Mouse (Mus musculus): ENCODE data around the gene Sumf1.

- TF ChIP-seq POLR2A (IDR thresholded peaks at IDR 0.05; ENCODE audit: insufficient read depth, low read length), result no peak
- TF ChIP-seq CTCF (IDR thresholded peaks at IDR 0.05; ENCODE audit: low read depth, low read length), result no peak
- no peak for TF ChIP-seq EP300 (IDR thresholded peaks at IDR 0.05; ENCODE audit: insufficient read depth, low read depth, low read length)
Observed at GRCm38 (mm10) chr6:108093449-108093848, 91.9 kb downstream of the Sumf1 start.
